In genomic region chr10:79670071-79670888, GRCm38 (mm10) we compare ENCODE assay signal across 8 mouse cellular contexts. TPM values are rescaled to one million over a fixed set of nuclear protein-coding genes. Genes with fewer than 3 reads are reported as not detected.
DNase-seq lines count a peak whose midpoint lies in the region; ATAC-seq and TF ChIP-seq lines count a peak whose summit lies in the region.

No protein-coding gene starts in this region.

- peak overlapping the region; percentile 97 for H3K4me2 ChIP-seq in forebrain, embryonic 13.5 days
- peak overlapping the region; percentile 88 for H3K4me2 ChIP-seq in liver, embryonic 16.5 days (ENCODE audit: low read depth, low read length)

- no peaks in the 10 kb centered on the region for H3K9me3 ChIP-seq in heart, embryonic 10.5 days
- no peaks in the 10 kb centered on the region for H3K9me3 ChIP-seq in ES-Bruce4 (replicated peaks; ENCODE audit: control insufficient read depth, insufficient read depth, low read length, poor library complexity, severe bottlenecking)
- H3K9me3 ChIP-seq in forebrain, embryonic 13.5 days (replicated peaks): no peaks in the 10 kb centered on the region
- H3K9me3 ChIP-seq in liver, embryonic 16.5 days (replicated peaks; ENCODE audit: control insufficient read depth, low read length): no peaks in the 10 kb centered on the region

- peak overlapping the region; percentile 90 for H3K9ac ChIP-seq in ES-Bruce4 (ENCODE audit: low read depth, poor library complexity, severe bottlenecking)
- H3K9ac ChIP-seq in forebrain, embryonic 13.5 days: peak overlapping the region; percentile 93
- H3K9ac ChIP-seq in liver, embryonic 16.5 days (ENCODE audit: low read depth, low read length): peak overlapping the region; percentile 91

- H3K27me3 ChIP-seq in heart, embryonic 10.5 days (ENCODE audit: insufficient read depth, poor library complexity, severe bottlenecking): peaks cover 4% of the 10 kb centered on the region
- no peaks in the 10 kb centered on the region for H3K27me3 ChIP-seq in ES-Bruce4 (ENCODE audit: control insufficient read depth, insufficient read depth, low read length, poor library complexity, severe bottlenecking)
- no peaks in the 10 kb centered on the region for H3K27me3 ChIP-seq in forebrain, embryonic 13.5 days
- H3K27me3 ChIP-seq in liver, embryonic 16.5 days (ENCODE audit: control insufficient read depth, insufficient read depth, low read depth, low read length): no peaks in the 10 kb centered on the region

- intact Hi-C loops in left cerebral cortex, postnatal 14 days (cut with DNase I): no loop called here

- TF ChIP-seq CTCF in ES-Bruce4 (IDR thresholded peaks at IDR 0.05; ENCODE audit: low read depth, low read length): no peak

- WGBS in heart, embryonic 10.5 days: 36% methylated on average over 15 of the region's 15 CpGs
- whole genome bisulfite sequencing in forebrain, embryonic 13.5 days: 34% methylated on average over 15 of the region's 15 CpGs
- WGBS in liver, embryonic 16.5 days (ENCODE audit: insufficient replicate concordance): 32% methylated on average over 15 of the region's 15 CpGs

- peak overlapping the region; percentile 90 for H3K4me3 ChIP-seq in heart, embryonic 10.5 days
- peak overlapping the region; percentile 96 for H3K4me3 ChIP-seq in ES-Bruce4 (ENCODE audit: low read depth, low read length)
- H3K4me3 ChIP-seq in forebrain, embryonic 13.5 days: peak overlapping the region; percentile 90
- H3K4me3 ChIP-seq in liver, embryonic 16.5 days (ENCODE audit: low read depth, low read length): peak overlapping the region; percentile 100

- peak overlapping the region; percentile 94 for H3K27ac ChIP-seq in heart, embryonic 10.5 days
- peak overlapping the region; percentile 68 for H3K27ac ChIP-seq in ES-Bruce4 (ENCODE audit: insufficient read depth, low read length)
- peak overlapping the region; percentile 94 for H3K27ac ChIP-seq in forebrain, embryonic 13.5 days
- H3K27ac ChIP-seq in liver, embryonic 16.5 days (ENCODE audit: low read length): peak overlapping the region; percentile 88

- peak; percentile 51 for TF ChIP-seq POLR2A in ES-Bruce4 (IDR thresholded peaks at IDR 0.05; ENCODE audit: insufficient read depth, low read length)

- ATAC-seq in forebrain, embryonic 13.5 days: peak; percentile 22
- no peak for ATAC-seq in liver, embryonic 16.5 days (ENCODE audit: low read depth)

- peaks cover 21% of the 10 kb centered on the region for H3K4me1 ChIP-seq in heart, embryonic 10.5 days
- H3K4me1 ChIP-seq in ES-Bruce4 (ENCODE audit: control insufficient read depth, insufficient read depth, low read length): peaks cover 6% of the 10 kb centered on the region
- peaks cover 23% of the 10 kb centered on the region for H3K4me1 ChIP-seq in forebrain, embryonic 13.5 days
- peaks cover 12% of the 10 kb centered on the region for H3K4me1 ChIP-seq in liver, embryonic 16.5 days (ENCODE audit: control insufficient read depth, low read depth, low read length)

- peaks cover 14% of the 10 kb centered on the region; the same call in 1 of the 2 replicates for H3K36me3 ChIP-seq in heart, embryonic 10.5 days
- H3K36me3 ChIP-seq in ES-Bruce4 (ENCODE audit: control insufficient read depth, insufficient read depth, low read length, poor library complexity, severe bottlenecking): no peaks in the 10 kb centered on the region
- peaks cover 20% of the 10 kb centered on the region for H3K36me3 ChIP-seq in forebrain, embryonic 13.5 days (ENCODE audit: poor library complexity, severe bottlenecking)
- no peaks in the 10 kb centered on the region for H3K36me3 ChIP-seq in liver, embryonic 16.5 days (ENCODE audit: control insufficient read depth, insufficient read depth)

- DNase-seq in heart, embryonic 10.5 days (ENCODE audit: low spot score): no peak
- no peak for DNase-seq in heart, adult 11 months
- no peak for DNase-seq in thymus, postnatal 4 days
- no peak for DNase-seq in left cerebral cortex, postnatal 14 days (ENCODE audit: low spot score in 2 of 2)
- DNase-seq in layer of hippocampus, postnatal 14 days (ENCODE audit: low spot score in 2 of 2): no peak

- no peak for TF ChIP-seq EP300 in ES-Bruce4 (IDR thresholded peaks at IDR 0.05; ENCODE audit: insufficient read depth, low read depth, low read length)

RNA-seq across cellular contexts. Expression of gene Tpgs1, which starts 1.1 kb away (rescaled TPM):
- 52.3 and 59.4 TPM in 2 replicates for polyA plus RNA-seq in heart, embryonic 10.5 days (2016; fragmentation: Nextera tagmentation; extraction: Ambion mirVana)
- polyA plus RNA-seq in ES-Bruce4 (2011; ENCODE audit: insufficient read depth, insufficient read length, low read depth, missing spikeins): 11.3 and 14.5 TPM in 2 replicates
- polyA plus RNA-seq in forebrain, embryonic 13.5 days (2015; fragmentation: Nextera tagmentation; extraction: Ambion mirVana): 67.8 and 73.0 TPM in 2 replicates
- 19.3 and 19.4 TPM in 2 replicates for polyA plus RNA-seq in liver, embryonic 16.5 days (2015; fragmentation: Nextera tagmentation; extraction: Ambion mirVana)
- 10 to 100 TPM; 71.9 to 77.9 TPM for total RNA-seq in left cerebral cortex, postnatal 14 days (2021)
- 10 to 100 TPM; 72.3 to 73.2 TPM for total RNA-seq in layer of hippocampus, postnatal 14 days (2021)

RNA-seq across cellular contexts. Expression of gene Madcam1, which starts 5.9 kb away (rescaled TPM):
- 0.38 and 1.3 TPM in 2 replicates for polyA plus RNA-seq in heart, embryonic 10.5 days (2016; fragmentation: Nextera tagmentation; extraction: Ambion mirVana)
- 1.9 and 2.6 TPM in 2 replicates for polyA plus RNA-seq in ES-Bruce4 (2011; ENCODE audit: insufficient read depth, insufficient read length, low read depth, missing spikeins)
- polyA plus RNA-seq in forebrain, embryonic 13.5 days (2015; fragmentation: Nextera tagmentation; extraction: Ambion mirVana): 0.31 and 0.43 TPM in 2 replicates
- polyA plus RNA-seq in liver, embryonic 16.5 days (2015; fragmentation: Nextera tagmentation; extraction: Ambion mirVana): 0.16 and 0.24 TPM in 2 replicates
- under 1 TPM in 1 of 2 experiments, not detected in 1; 0.23 TPM for total RNA-seq in left cerebral cortex, postnatal 14 days (2021)
- total RNA-seq in layer of hippocampus, postnatal 14 days (2021): under 1 TPM in 1 of 2 experiments, not detected in 1; 0.37 TPM

RNA-seq across cellular contexts. Expression of gene Cdc34, which starts 11.7 kb away (rescaled TPM):
- 188 and 215 TPM in 2 replicates for polyA plus RNA-seq in heart, embryonic 10.5 days (2016; fragmentation: Nextera tagmentation; extraction: Ambion mirVana)
- 299 and 319 TPM in 2 replicates for polyA plus RNA-seq in ES-Bruce4 (2011; ENCODE audit: insufficient read depth, insufficient read length, low read depth, missing spikeins)
- 101 and 109 TPM in 2 replicates for polyA plus RNA-seq in forebrain, embryonic 13.5 days (2015; fragmentation: Nextera tagmentation; extraction: Ambion mirVana)
- 80.5 and 81.5 TPM in 2 replicates for polyA plus RNA-seq in liver, embryonic 16.5 days (2015; fragmentation: Nextera tagmentation; extraction: Ambion mirVana)
- 10 to 100 TPM; 64.2 to 70.3 TPM for total RNA-seq in left cerebral cortex, postnatal 14 days (2021)
- 10 to 100 TPM; 60.9 to 68.5 TPM for total RNA-seq in layer of hippocampus, postnatal 14 days (2021)

RNA-seq across cellular contexts. Expression of gene Gzmm, which starts 18.5 kb away (rescaled TPM):
- polyA plus RNA-seq in heart, embryonic 10.5 days (2016; fragmentation: Nextera tagmentation; extraction: Ambion mirVana): 0.46 and 0.54 TPM in 2 replicates
- 2.8 and 3.6 TPM in 2 replicates for polyA plus RNA-seq in ES-Bruce4 (2011; ENCODE audit: insufficient read depth, insufficient read length, low read depth, missing spikeins)
- polyA plus RNA-seq in forebrain, embryonic 13.5 days (2015; fragmentation: Nextera tagmentation; extraction: Ambion mirVana): 1.3 and 1.4 TPM in 2 replicates
- polyA plus RNA-seq in liver, embryonic 16.5 days (2015; fragmentation: Nextera tagmentation; extraction: Ambion mirVana): 0.15 and 0.22 TPM in 2 replicates
- 1 to 10 TPM in 1 of 2 experiments, under 1 TPM in 1; 0.81 to 1.6 TPM for total RNA-seq in left cerebral cortex, postnatal 14 days (2021)
- total RNA-seq in layer of hippocampus, postnatal 14 days (2021): 1 to 10 TPM; 1.7 to 1.9 TPM

RNA-seq across cellular contexts. Expression of gene Odf3l2, which starts 24.7 kb away (rescaled TPM):
- polyA plus RNA-seq in heart, embryonic 10.5 days (2016; fragmentation: Nextera tagmentation; extraction: Ambion mirVana): not detected in 2 replicates
- polyA plus RNA-seq in ES-Bruce4 (2011; ENCODE audit: insufficient read depth, insufficient read length, low read depth, missing spikeins): not detected in 2 replicates
- 0.13 TPM in 1 of 2 replicates, not detected in the other for polyA plus RNA-seq in forebrain, embryonic 13.5 days (2015; fragmentation: Nextera tagmentation; extraction: Ambion mirVana)
- not detected in 2 replicates for polyA plus RNA-seq in liver, embryonic 16.5 days (2015; fragmentation: Nextera tagmentation; extraction: Ambion mirVana)
- total RNA-seq in left cerebral cortex, postnatal 14 days (2021): under 1 TPM; 0.46 to 0.63 TPM
- under 1 TPM; 0.52 to 0.53 TPM for total RNA-seq in layer of hippocampus, postnatal 14 days (2021)
